Mouse (Mus musculus) heart, adult 2 months (tissue): ENCODE measurements around the gene Grk1. TPM values are rescaled to one million over a fixed set of nuclear protein-coding genes. Genes with fewer than 3 reads are reported as not detected.

Experiments
- DNase-seq, 2 experiments: peaks; one replicate each; pipeline ENCODE4 v3.0.0; 2021
- H3K27ac ChIP-seq: fragments of 200-600 bp; 2 replicates; pipeline ENCODE4 v1.8.1; 2022
- H3K27me3 ChIP-seq: fragments of 200-500 bp; 2 replicates; pipeline ENCODE4 v1.6.1; 2012; ENCODE audit warnings: mild to moderate bottlenecking, low read length, inconsistent platforms, mixed read lengths; ENCODE audit not compliant: control insufficient read depth, insufficient read depth
- H3K36me3 ChIP-seq: fragments of 200-500 bp; 2 replicates; pipeline ENCODE4 v1.6.1; 2012; ENCODE audit warnings: low read length, inconsistent platforms; ENCODE audit not compliant: control insufficient read depth, insufficient read depth
- H3K4me1 ChIP-seq: fragments of 200-500 bp; 2 replicates; pipeline ENCODE4 v1.6.1; 2011; ENCODE audit warnings: low read length; ENCODE audit not compliant: control insufficient read depth, insufficient read depth
- H3K4me3 ChIP-seq: fragments of 200-600 bp; 2 replicates; pipeline ENCODE4 v1.8.1; 2022
- H3K79me2 ChIP-seq: fragments of 200-500 bp; replicated peaks from 2 replicates; pipeline ENCODE4 v1.6.1; 2012; ENCODE audit warnings: mild to moderate bottlenecking, inconsistent platforms, low read length, moderate library complexity, mixed read lengths; ENCODE audit not compliant: control insufficient read depth, insufficient read depth
- H3K9ac ChIP-seq: fragments of 200-500 bp; 2 replicates; pipeline ENCODE4 v1.6.1; 2012; ENCODE audit warnings: low read depth, mild to moderate bottlenecking, control low read depth, inconsistent platforms, low read length, mixed read lengths
- CTCF ChIP-seq: fragments of 200-600 bp; IDR thresholded peaks from 2 replicates; pipeline ENCODE4 v1.8.1; 2022; ENCODE audit warnings: antibody characterized with exemption, mild to moderate bottlenecking, moderate library complexity
- EP300 ChIP-seq: fragments of 200-500 bp; IDR thresholded peaks from 2 replicates; pipeline ENCODE4 v1.6.1; 2011; ENCODE audit warnings: low read depth, low read length, control low read depth; ENCODE audit not compliant: insufficient read depth
- POLR2A ChIP-seq: fragments of 200-500 bp; IDR thresholded peaks from 2 replicates; pipeline ENCODE4 v1.6.1; 2011; ENCODE audit warnings: mild to moderate bottlenecking, low read depth, low read length, control low read depth; ENCODE audit not compliant: insufficient read depth
- WGBS: fragments of 180-500 bp; shearing (Covaris S2); methylation state at CpG from one replicate; pipeline ENCODE4 v1.1.7; 2018; 5-methylcytosine and 5-hydroxymethylcytosine counted together
- intact Hi-C: fragments of 180-260 bp; cut with DNase I; formaldehyde crosslinking; loops from one replicate; pipeline ENCODE4 v1.15.1; 2025
- polyA plus RNA-seq: library from polyadenylated mRNA; depleted of rRNA; stranded (reverse); fragments of >200 nt; gene quantifications from 2 replicates; pipeline ENCODE4 v1.2.3, GENCODE M21; 2012
- total RNA-seq, 2 experiments: library from RNA; stranded (reverse); gene quantifications; 2 replicates each; pipeline ENCODE4 v1.2.3; 2021

Gene Grk1
- total and polyA plus RNA-seq, 3 experiments = 0.05 TPM; not detected in 1

- Histone ChIP-seq H3K27me3 (no peaks in the 10 kb centered on the region), H3K4me1 (no peaks in the 10 kb centered on the region), H3K36me3 (no peaks in the 10 kb centered on the region), H3K79me2 (no peaks in the 10 kb centered on the region), H3K9ac (no peak overlapping the region), H3K27ac (no peak overlapping the region), H3K4me3 (no peak overlapping the region)
- WGBS = 83% methylated on average over 6 of the region's 6 CpGs
- intact Hi-C loops = no loop called here
- DNase-seq = no peak
- no peak for TF ChIP-seq CTCF
- no peak for TF ChIP-seq POLR2A
- TF ChIP-seq EP300 = no peak
Observed at GRCm38 (mm10) chr8:13446456-13446855, 41.6 kb downstream of the Grk1 start.

GRCm38 (mm10) chr8:13448145-13448544 lies 43.3 kb downstream of the Grk1 start:
- H3K27me3 ChIP-seq = no peaks in the 10 kb centered on the region
- no peak overlapping the region for H3K9ac ChIP-seq
- no peaks in the 10 kb centered on the region for H3K4me1 ChIP-seq
- no peak for DNase-seq
- no peak overlapping the region for H3K4me3 ChIP-seq
- WGBS = 47% methylated on average over 4 of the region's 4 CpGs
- TF ChIP-seq CTCF = no peak
- no peak for TF ChIP-seq EP300
- no peak for TF ChIP-seq POLR2A
- no peaks in the 10 kb centered on the region for H3K36me3 ChIP-seq
- intact Hi-C loops = no loop called here
- no peak overlapping the region for H3K27ac ChIP-seq
- no peaks in the 10 kb centered on the region for H3K79me2 ChIP-seq

GRCm38 (mm10) chr8:13451747-13452277 lies 46.9 kb downstream of the Grk1 start:
- H3K36me3 ChIP-seq = no peaks in the 10 kb centered on the region
- no peaks in the 10 kb centered on the region for H3K79me2 ChIP-seq
- TF ChIP-seq POLR2A = no peak
- TF ChIP-seq CTCF = no peak
- no peak for TF ChIP-seq EP300
- H3K9ac ChIP-seq = no peak overlapping the region
- intact Hi-C loops = no loop called here
- H3K4me1 ChIP-seq = no peaks in the 10 kb centered on the region
- H3K27me3 ChIP-seq = no peaks in the 10 kb centered on the region
- DNase-seq = no peak
- 68% methylated on average over 6 of the region's 6 CpGs for WGBS
- no peak overlapping the region for H3K27ac ChIP-seq
- H3K4me3 ChIP-seq = no peak overlapping the region

DNA sequence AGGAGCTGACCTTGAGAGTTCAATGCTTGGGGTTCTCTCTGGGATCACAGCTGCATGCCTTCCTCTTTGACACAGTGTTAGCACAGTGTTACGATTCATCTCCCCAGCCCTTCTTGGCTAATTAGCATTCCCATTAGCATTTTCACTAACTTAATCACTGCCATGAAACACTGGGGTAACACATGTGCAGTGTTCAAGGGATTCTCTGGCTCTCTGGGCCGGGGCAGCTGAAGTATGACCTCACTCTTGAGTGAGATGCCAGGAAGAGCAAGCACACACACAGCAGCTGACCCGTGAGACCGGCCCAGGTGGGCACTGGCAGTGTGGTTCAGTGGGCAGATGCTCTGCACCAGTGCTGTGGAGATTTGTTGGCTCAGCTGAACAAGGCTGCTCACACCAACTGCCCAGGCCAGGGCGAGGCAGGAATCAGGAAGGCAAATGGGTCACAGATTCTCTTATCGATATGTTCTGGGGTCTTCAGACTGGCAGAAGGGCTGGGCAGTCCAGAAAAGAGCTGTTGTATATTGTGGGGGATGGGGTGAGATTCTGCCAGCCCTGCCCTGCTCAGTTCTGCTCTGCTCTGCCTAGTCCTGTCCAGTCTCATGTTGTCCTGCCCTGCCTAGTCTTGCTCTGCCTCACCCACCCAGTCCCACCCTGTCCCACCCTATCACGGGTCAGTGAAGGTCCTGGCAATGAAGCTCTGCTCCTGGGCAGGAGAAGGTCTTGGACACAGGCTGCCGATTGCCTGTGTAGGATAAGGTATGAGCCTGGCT lies 49.6 kb downstream of the Grk1 start:
- Histone ChIP-seq H3K9ac (no peak overlapping the region), H3K79me2 (no peaks in the 10 kb centered on the region), H3K4me1 (no peaks in the 10 kb centered on the region), H3K4me3 (no peak overlapping the region), H3K27me3 (no peaks in the 10 kb centered on the region), H3K36me3 (no peaks in the 10 kb centered on the region), H3K27ac (no peak overlapping the region)
- 66% methylated on average over 8 of the region's 8 CpGs for WGBS
- no peak for DNase-seq
- TF ChIP-seq CTCF (no peak), EP300 (no peak), POLR2A (no peak)
- intact Hi-C loops = loop anchor here (1.0 kb wide), 2 partner anchors 94 to 299 kb away; no protein-coding TSS in a partner anchor

GRCm38 (mm10) chr8:13455295-13455694 lies 50.4 kb downstream of the Grk1 start:
- Histone ChIP-seq H3K27ac (no peak overlapping the region), H3K27me3 (no peaks in the 10 kb centered on the region), H3K9ac (no peak overlapping the region), H3K79me2 (no peaks in the 10 kb centered on the region), H3K4me3 (no peak overlapping the region), H3K36me3 (no peaks in the 10 kb centered on the region), H3K4me1 (no peaks in the 10 kb centered on the region)
- intact Hi-C loops = loop anchor here (1.0 kb wide), 2 partner anchors 93 to 298 kb away; no protein-coding TSS in a partner anchor
- peak; percentile 66 to 76 for DNase-seq
- TF ChIP-seq CTCF (peak; percentile 92), EP300 (peak; percentile 75), POLR2A (no peak)
- WGBS = 15% methylated on average over 2 of the region's 2 CpGs

DNA sequence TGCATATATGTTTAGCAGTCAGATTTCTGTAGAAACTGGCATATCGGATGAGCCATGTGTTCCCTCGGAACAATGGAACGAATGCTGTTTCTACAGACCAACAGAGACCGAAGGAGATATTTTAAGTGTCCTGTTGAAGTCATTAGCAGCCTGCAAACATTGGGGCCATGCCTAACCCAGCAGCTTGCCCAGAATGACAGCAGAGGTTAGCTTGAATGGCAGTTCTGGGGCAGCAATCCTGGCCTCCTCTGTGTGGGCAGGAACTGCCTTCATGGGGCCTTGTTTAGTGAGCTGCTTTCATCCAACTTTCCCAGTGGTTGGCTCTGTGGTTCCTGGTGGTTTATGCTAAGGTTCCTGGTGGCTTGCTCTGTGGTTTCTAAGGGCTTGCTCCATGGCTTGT lies 54.5 kb downstream of the Grk1 start:
- H3K4me3 ChIP-seq = no peak overlapping the region
- TF ChIP-seq EP300 (no peak), CTCF (no peak), POLR2A (no peak)
- no peak overlapping the region for H3K9ac ChIP-seq
- no peak overlapping the region for H3K27ac ChIP-seq
- DNase-seq = peak in 1 of 2 experiments; percentile 41
- no peaks in the 10 kb centered on the region for H3K27me3 ChIP-seq
- H3K79me2 ChIP-seq = no peaks in the 10 kb centered on the region
- peaks cover 6% of the 10 kb centered on the region for H3K4me1 ChIP-seq
- intact Hi-C loops = no loop called here
- H3K36me3 ChIP-seq = no peaks in the 10 kb centered on the region
- 64% methylated on average over 4 of the region's 4 CpGs for WGBS
